Mouse (Mus musculus): ENCODE data around the gene Srpk2.

DNA sequence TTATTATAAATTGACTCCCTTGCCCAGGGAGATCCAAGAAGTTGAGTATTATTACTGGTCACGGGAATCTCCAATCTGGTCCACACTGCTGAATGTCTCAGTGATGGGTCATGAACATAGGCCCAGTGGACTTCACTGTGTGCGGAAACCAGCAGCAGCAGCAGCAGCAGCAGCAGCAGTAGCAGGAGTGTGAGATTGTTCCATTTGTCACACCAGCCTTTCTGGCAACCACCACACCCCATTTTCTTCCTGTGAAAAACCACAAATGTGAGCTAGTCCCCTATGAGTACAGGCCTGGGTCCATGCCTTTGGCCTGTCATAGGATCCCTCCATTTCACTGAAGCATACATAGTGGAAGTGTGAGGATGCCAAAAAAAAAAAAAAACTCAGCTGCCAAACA lies 37.5 kb upstream of the Srpk2 start:
- TF ChIP-seq CTCF (IDR thresholded peaks at IDR 0.05; ENCODE audit: low read depth, low read length) (no peak), POLR2A (IDR thresholded peaks at IDR 0.05; ENCODE audit: borderline replicate concordance, low read depth, low read length) (no peak)

Data from bone marrow macrophage, adult 2 months (primary cell).